Mouse (Mus musculus): Measurements from ENCODE around the gene Plce1.

GRCm38 (mm10) chr19:38766306-38766705 is 285.4 kb downstream of the Plce1 start:
- TF ChIP-seq CTCF (IDR thresholded peaks at IDR 0.05) (no peak), EP300 (IDR thresholded peaks at IDR 0.05) (no peak)

Measured in lung, postnatal 0 days (tissue).